Mouse (Mus musculus) hindbrain, embryonic 15.5 days (tissue): Measurements from ENCODE around the gene Eno3. TPM values are rescaled to one million over a fixed set of nuclear protein-coding genes. Genes with fewer than 3 reads are reported as not detected.

ENCODE experiments used
- ATAC-seq: fragments of 200-750 bp; cut with Nextera tagmentation; 2 replicates; pipeline ENCODE4 v1.8.0; 2017; ENCODE audit warnings: low read depth, moderate number of reproducible peaks, moderate TSS enrichment; ENCODE audit not compliant: low FRiP score
- H3K27ac ChIP-seq: fragments of 300-500 bp; sonication (generic); replicated peaks from 2 replicates; pipeline ENCODE4 v1.5.1; 2015; ENCODE audit warnings: mild to moderate bottlenecking, inconsistent platforms
- H3K27me3 ChIP-seq: fragments of 300-500 bp; sonication (generic); 2 replicates; pipeline ENCODE4 v1.6.1; 2015; ENCODE audit warnings: control low read depth, inconsistent platforms
- H3K36me3 ChIP-seq: fragments of 300-500 bp; sonication (generic); 2 replicates; pipeline ENCODE4 v1.6.1; 2015; ENCODE audit warnings: control low read depth, inconsistent platforms
- H3K4me1 ChIP-seq: fragments of 300-500 bp; sonication (generic); replicated peaks from 2 replicates; pipeline ENCODE4 v1.6.1; 2015; ENCODE audit warnings: control low read depth, inconsistent platforms
- H3K4me2 ChIP-seq: fragments of 300-500 bp; sonication (generic); 2 replicates; pipeline ENCODE4 v1.6.1; 2015; ENCODE audit warnings: moderate library complexity, mild to moderate bottlenecking, inconsistent platforms
- H3K4me3 ChIP-seq: fragments of 300-500 bp; sonication (generic); 2 replicates; pipeline ENCODE4 v1.5.1; 2015; ENCODE audit warnings: mild to moderate bottlenecking, inconsistent platforms
- H3K9ac ChIP-seq: fragments of 300-500 bp; sonication (generic); 2 replicates; pipeline ENCODE4 v1.6.1; 2015; ENCODE audit warnings: inconsistent platforms
- H3K9me3 ChIP-seq: fragments of 300-500 bp; sonication (generic); 2 replicates; pipeline ENCODE4 v1.6.1; 2016; ENCODE audit warnings: control low read depth, inconsistent platforms
- WGBS: fragments of 180-500 bp; shearing (Covaris S2); methylation state at CpG from one replicate; pipeline ENCODE4 v1.1.7; 2015; 5-methylcytosine and 5-hydroxymethylcytosine counted together
- polyA plus RNA-seq: library from polyadenylated mRNA; unstranded; fragments of >200 nt; fragmentation: Nextera tagmentation; extraction: Ambion mirVana; gene quantifications from 2 replicates; pipeline ENCODE4 v1.2.1, GENCODE M21; 2015

Gene Eno3
- polyA plus RNA-seq, 1 experiment from 2014 or later = 6.7 TPM

- Histone ChIP-seq H3K9me3 (no peaks in the 10 kb centered on the region), H3K27me3 (no peaks in the 10 kb centered on the region), H3K4me2 (no peak overlapping the region), H3K27ac (no peak overlapping the region), H3K4me1 (peaks cover 13% of the 10 kb centered on the region), H3K9ac (no peak overlapping the region), H3K36me3 (peaks cover 24% of the 10 kb centered on the region), H3K4me3 (no peak overlapping the region)
- WGBS = 94% methylated on average over 6 of the region's 6 CpGs
- no peak for ATAC-seq
Measured at GRCm38 (mm10) chr11:70663957-70664356, 7.0 kb downstream of the Eno3 start.

- Histone ChIP-seq H3K27ac (no peak overlapping the region), H3K4me3 (no peak overlapping the region), H3K4me1 (peaks cover 13% of the 10 kb centered on the region), H3K9ac (no peak overlapping the region), H3K4me2 (no peak overlapping the region), H3K27me3 (no peaks in the 10 kb centered on the region), H3K9me3 (no peaks in the 10 kb centered on the region), H3K36me3 (peaks cover 24% of the 10 kb centered on the region)
- ATAC-seq = no peak
- WGBS = 92% methylated on average over 9 of the region's 9 CpGs
Measured at GRCm38 (mm10) chr11:70664741-70665140, 7.7 kb downstream of the Eno3 start.

- 96% methylated on average over 8 of the region's 8 CpGs for WGBS
- no peak overlapping the region for H3K27ac ChIP-seq
- H3K4me3 ChIP-seq = no peak overlapping the region
- ATAC-seq = no peak
- H3K36me3 ChIP-seq = peaks cover 27% of the 10 kb centered on the region
- H3K9me3 ChIP-seq = no peaks in the 10 kb centered on the region
- no peaks in the 10 kb centered on the region for H3K27me3 ChIP-seq
- peaks cover 32% of the 10 kb centered on the region for H3K4me1 ChIP-seq
- H3K9ac ChIP-seq = no peak overlapping the region
- no peak overlapping the region for H3K4me2 ChIP-seq
Measured at GRCm38 (mm10) chr11:70666687-70667086, 9.7 kb downstream of the Eno3 start.

- peaks cover 32% of the 10 kb centered on the region for H3K4me1 ChIP-seq
- WGBS = 79% methylated on average over 14 of the region's 14 CpGs
- peaks cover 25% of the 10 kb centered on the region for H3K36me3 ChIP-seq
- H3K27me3 ChIP-seq = no peaks in the 10 kb centered on the region
- H3K9me3 ChIP-seq = no peaks in the 10 kb centered on the region
- peak overlapping the region; percentile 83 for H3K4me2 ChIP-seq
- no peak for ATAC-seq
- peak overlapping the region; percentile 57 for H3K4me3 ChIP-seq
- peak overlapping the region; percentile 99 for H3K27ac ChIP-seq
- H3K9ac ChIP-seq = peak overlapping the region; percentile 49
Measured at GRCm38 (mm10) chr11:70667271-70668150, 10.5 kb downstream of the Eno3 start.

- no peak for ATAC-seq
Measured at GRCm38 (mm10) chr11:70668335-70668770, 11.4 kb downstream of the Eno3 start.

GRCm38 (mm10) chr11:70668771-70669505, 11.9 kb downstream of the Eno3 start, which contains the start of gene Spag7:
Spag7 (minus strand) TSS chr11:70669416.
- Histone ChIP-seq H3K9me3 (no peaks in the 10 kb centered on the region), H3K27ac (peak within 1 kb of the TSS; percentile 99), H3K9ac (peak within 1 kb of the TSS; percentile 64), H3K27me3 (no peaks in the 10 kb centered on the region), H3K4me1 (peaks cover 32% of the 10 kb centered on the region), H3K4me2 (peak within 1 kb of the TSS; percentile 83), H3K4me3 (peak within 1 kb of the TSS; percentile 57), H3K36me3 (peaks cover 17% of the 10 kb centered on the region)
- WGBS = 0% methylated on average over 44 of the region's 44 CpGs
- peak; percentile 98 for ATAC-seq

More at GRCm38 (mm10) chr11:70668335-70668770, 11.4 kb downstream of the Eno3 start:
- peak overlapping the region; percentile 49 for H3K9ac ChIP-seq
- peak overlapping the region; percentile 57 for H3K4me3 ChIP-seq
- peaks cover 32% of the 10 kb centered on the region for H3K4me1 ChIP-seq
- peak overlapping the region; percentile 99 for H3K27ac ChIP-seq
- peaks cover 17% of the 10 kb centered on the region for H3K36me3 ChIP-seq
- H3K4me2 ChIP-seq = peak overlapping the region; percentile 83
- H3K9me3 ChIP-seq = no peaks in the 10 kb centered on the region
- under 1% methylated on average over 15 of the region's 15 CpGs for WGBS
- no peaks in the 10 kb centered on the region for H3K27me3 ChIP-seq

- Histone ChIP-seq H3K27me3 (no peaks in the 10 kb centered on the region), H3K36me3 (peaks cover 15% of the 10 kb centered on the region), H3K27ac (peak overlapping the region; percentile 99), H3K9ac (peak overlapping the region; percentile 64), H3K4me1 (peaks cover 32% of the 10 kb centered on the region), H3K9me3 (no peaks in the 10 kb centered on the region), H3K4me3 (peak overlapping the region; percentile 57), H3K4me2 (peak overlapping the region; percentile 83)
- ATAC-seq = peak; percentile 53
- WGBS = under 1% methylated on average over 31 of the region's 31 CpGs
Measured at GRCm38 (mm10) chr11:70669582-70670345, 12.8 kb downstream of the Eno3 start.

GRCm38 (mm10) chr11:70670483-70670882, 13.5 kb downstream of the Eno3 start:
- WGBS = 38% methylated on average over 14 of the region's 14 CpGs
- Histone ChIP-seq H3K4me3 (peak overlapping the region; percentile 57), H3K4me1 (peaks cover 32% of the 10 kb centered on the region), H3K9ac (peak overlapping the region; percentile 64), H3K27me3 (no peaks in the 10 kb centered on the region), H3K4me2 (peak overlapping the region; percentile 83), H3K9me3 (no peaks in the 10 kb centered on the region), H3K27ac (peak overlapping the region; percentile 99), H3K36me3 (peaks cover 17% of the 10 kb centered on the region)
- no peak for ATAC-seq

GRCm38 (mm10) chr11:70671333-70672047, 14.5 kb downstream of the Eno3 start:
- H3K4me2 ChIP-seq = peak overlapping the region; percentile 83; the same call in 1 of the 2 replicates
- no peak for ATAC-seq
- H3K27me3 ChIP-seq = no peaks in the 10 kb centered on the region
- peaks cover 32% of the 10 kb centered on the region for H3K4me1 ChIP-seq
- no peaks in the 10 kb centered on the region for H3K9me3 ChIP-seq
- H3K9ac ChIP-seq = no peak overlapping the region
- H3K36me3 ChIP-seq = peaks cover 25% of the 10 kb centered on the region
- no peak overlapping the region for H3K4me3 ChIP-seq
- WGBS = 83% methylated on average over 16 of the region's 16 CpGs
- H3K27ac ChIP-seq = 0 out of 2 replicates have a peak overlapping the region, but pooled peaks have one; percentile 99

- peaks cover 19% of the 10 kb centered on the region for H3K4me1 ChIP-seq
- no peaks in the 10 kb centered on the region for H3K27me3 ChIP-seq
- peaks cover 40% of the 10 kb centered on the region for H3K36me3 ChIP-seq
- H3K9ac ChIP-seq = no peak overlapping the region
- H3K27ac ChIP-seq = no peak overlapping the region
- no peak for ATAC-seq
- no peaks in the 10 kb centered on the region for H3K9me3 ChIP-seq
- WGBS = 60% methylated on average over 6 of the region's 6 CpGs
- no peak overlapping the region for H3K4me2 ChIP-seq
- no peak overlapping the region for H3K4me3 ChIP-seq
Measured at GRCm38 (mm10) chr11:70674014-70674413, 17.0 kb downstream of the Eno3 start.

GRCm38 (mm10) chr11:70674501-70674900, 17.5 kb downstream of the Eno3 start:
- Histone ChIP-seq H3K27ac (no peak overlapping the region), H3K4me2 (no peak overlapping the region), H3K4me3 (no peak overlapping the region), H3K9ac (no peak overlapping the region), H3K27me3 (no peaks in the 10 kb centered on the region), H3K36me3 (peaks cover 45% of the 10 kb centered on the region), H3K9me3 (no peaks in the 10 kb centered on the region), H3K4me1 (peaks cover 19% of the 10 kb centered on the region)
- 67% methylated on average over 11 of the region's 11 CpGs for WGBS
- ATAC-seq = no peak
